Mouse (Mus musculus) testis, adult 2 months (tissue): ENCODE data around the gene Cd68.
"Not testable (repeated sequence)": the region's sequence is repeated elsewhere in the genome, so short reads cannot be mapped to it uniquely, and the experiment has no call there.

Experiments used
- CTCF ChIP-seq: fragments of 200-500 bp; IDR thresholded peaks from 2 replicates; pipeline ENCODE4 v1.5.1; 2012; ENCODE audit warnings: low read depth, mild to moderate bottlenecking, inconsistent platforms, low read length, moderate library complexity; ENCODE audit not compliant: control insufficient read depth, insufficient read depth, insufficient replicate concordance
- POLR2A ChIP-seq: fragments of 200-500 bp; IDR thresholded peaks from 2 replicates; pipeline ENCODE4 v1.6.1; 2012; ENCODE audit warnings: low read depth, mild to moderate bottlenecking, inconsistent platforms, low read length, moderate library complexity; ENCODE audit not compliant: control insufficient read depth

DNA sequence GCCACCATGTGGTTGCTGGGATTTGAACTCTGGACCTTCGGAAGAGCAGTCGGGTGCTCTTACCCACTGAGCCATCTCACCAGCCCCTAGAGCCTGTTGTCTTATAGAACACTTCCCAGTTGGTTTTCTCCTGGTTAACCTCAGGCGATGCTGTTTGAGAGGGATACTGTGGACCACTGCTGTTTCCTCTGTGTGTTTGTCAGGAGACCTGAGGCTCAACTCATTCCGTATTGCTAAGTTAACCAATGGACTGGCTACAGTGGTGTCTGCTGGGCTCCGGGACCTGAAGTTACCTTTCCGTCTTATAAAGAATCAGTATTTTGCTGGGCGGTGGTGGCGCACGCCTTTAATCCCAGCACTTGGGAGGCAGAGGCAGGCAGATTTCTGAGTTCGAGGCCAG lies 36.9 kb upstream of the Cd68 start:
- not testable (repeated sequence) for TF ChIP-seq CTCF, POLR2A
